Mouse (Mus musculus): ENCODE results near the gene Fahd1.

GRCm38 (mm10) chr17:24860076-24860475 lies 9.9 kb upstream of the Fahd1 start:
- no peak for TF ChIP-seq CTCF (IDR thresholded peaks at IDR 0.05; ENCODE audit: control insufficient read depth, insufficient read depth, insufficient replicate concordance, low read depth, low read length)
- TF ChIP-seq POLR2A (IDR thresholded peaks at IDR 0.05; ENCODE audit: control insufficient read depth, low read depth, low read length), result 0 out of 2 replicates have a peak, but pooled peaks have one; percentile 8

Data from testis, adult 2 months (tissue).